Mouse (Mus musculus) ZHBTc4 (cell line): ENCODE measurements around the gene Iqub.

Source experiments
- DNase-seq: peaks from one replicate; pipeline ENCODE4 v3.0.0-alpha.2; 2011; ENCODE audit warnings: low read depth, low spot score

Gene Iqub

DNA sequence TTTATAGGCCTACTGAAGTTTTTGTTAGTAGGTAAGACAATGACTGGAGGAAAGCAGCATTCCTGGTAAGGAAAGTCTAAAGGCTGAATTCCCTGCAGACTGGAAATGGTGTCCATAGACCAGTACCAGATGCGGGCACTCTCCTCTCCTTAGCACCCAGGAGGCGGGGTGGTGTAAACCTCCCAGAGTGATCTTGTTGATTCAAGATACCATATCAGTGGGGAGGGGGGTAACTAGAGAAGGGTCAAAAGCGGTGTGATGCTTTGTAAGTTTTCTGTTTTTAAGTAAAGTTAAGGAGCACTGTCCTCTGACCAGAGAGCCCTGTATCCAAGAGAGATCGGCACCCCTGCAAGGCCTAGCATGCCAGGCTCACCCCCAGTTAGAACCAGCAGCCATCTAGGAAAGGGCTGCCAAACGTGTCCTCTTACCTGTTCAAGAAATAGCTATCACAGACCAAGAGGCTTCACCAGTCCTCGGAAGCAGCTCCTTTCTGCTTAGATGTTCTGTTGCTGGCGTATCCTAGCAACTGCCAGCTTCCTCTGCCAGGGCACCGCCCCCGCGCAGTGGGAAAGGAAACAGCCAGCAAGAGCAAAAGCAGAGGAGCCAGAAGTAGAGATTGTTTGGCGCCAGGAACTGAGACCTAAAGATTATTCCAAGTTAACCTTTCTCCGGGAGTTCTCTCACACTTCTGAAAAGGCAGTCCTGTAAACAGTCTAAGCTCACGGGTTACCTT lies at the start of gene Iqub:
TSS of gene Iqub (minus strand) at position 516 of the 733 bp plus-strand sequence.
- peak; percentile 59 for DNase-seq

- no peak for DNase-seq
Observed at GRCm38 (mm10) chr6:24564081-24564480, 49.2 kb upstream of the Iqub start.

GRCm38 (mm10) chr6:24555488-24555887 lies 40.6 kb upstream of the Iqub start:
- no peak for DNase-seq

DNA sequence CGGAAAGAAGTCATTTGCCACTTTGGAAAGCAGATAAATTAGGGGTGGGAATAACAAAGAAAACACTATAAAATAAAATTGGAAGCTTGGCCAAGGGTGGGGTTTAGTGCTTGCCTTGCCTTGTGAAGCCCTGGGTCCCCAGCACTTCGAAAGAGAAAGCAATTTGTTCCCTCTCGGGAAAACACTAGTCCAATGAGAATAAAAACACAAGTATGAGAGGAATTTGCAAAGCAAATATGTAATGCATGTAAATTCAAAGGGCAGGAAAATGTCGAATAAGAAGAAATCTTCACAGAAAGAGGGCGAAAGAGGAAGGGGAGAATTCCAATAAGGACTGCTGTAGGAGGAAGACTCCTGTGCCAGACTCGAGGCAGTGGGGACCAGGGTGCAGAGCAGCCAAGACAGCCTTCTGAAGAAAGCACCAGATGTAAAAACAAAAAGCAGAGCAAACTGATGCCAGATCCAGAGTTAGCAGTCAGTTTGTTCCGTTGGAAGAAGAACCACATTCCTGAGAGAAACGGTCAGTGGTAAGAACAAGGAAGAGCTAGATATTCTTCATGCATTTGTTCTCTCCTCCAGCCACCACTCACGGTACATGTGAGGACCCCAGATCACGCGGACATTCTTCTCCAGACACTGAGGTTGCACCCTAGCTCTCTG lies 39.7 kb upstream of the Iqub start:
- no peak for DNase-seq

GRCm38 (mm10) chr6:24552046-24552445 lies 37.2 kb upstream of the Iqub start:
- no peak for DNase-seq

DNA sequence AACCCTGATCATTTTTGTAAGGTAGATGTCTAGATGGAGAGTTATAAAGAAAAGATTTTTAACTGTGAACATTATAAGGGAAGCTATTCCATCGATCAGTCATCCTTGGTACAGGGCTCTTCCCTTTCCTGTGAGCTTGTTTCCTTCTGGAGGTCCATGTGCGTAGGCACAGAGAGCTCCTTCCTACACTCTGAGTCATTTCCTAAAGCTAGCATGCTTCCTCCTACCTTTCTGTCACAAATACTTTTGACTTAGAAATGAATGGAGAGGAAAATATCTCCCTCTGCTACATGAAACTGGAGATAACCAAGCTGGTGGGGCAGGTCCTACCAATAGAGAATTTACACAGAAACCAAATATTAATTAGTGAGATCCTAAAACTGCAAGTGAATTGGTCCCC lies 34.9 kb upstream of the Iqub start:
- DNase-seq = no peak

- DNase-seq = no peak
Observed at GRCm38 (mm10) chr6:24546716-24547420, 32.0 kb upstream of the Iqub start.

DNA sequence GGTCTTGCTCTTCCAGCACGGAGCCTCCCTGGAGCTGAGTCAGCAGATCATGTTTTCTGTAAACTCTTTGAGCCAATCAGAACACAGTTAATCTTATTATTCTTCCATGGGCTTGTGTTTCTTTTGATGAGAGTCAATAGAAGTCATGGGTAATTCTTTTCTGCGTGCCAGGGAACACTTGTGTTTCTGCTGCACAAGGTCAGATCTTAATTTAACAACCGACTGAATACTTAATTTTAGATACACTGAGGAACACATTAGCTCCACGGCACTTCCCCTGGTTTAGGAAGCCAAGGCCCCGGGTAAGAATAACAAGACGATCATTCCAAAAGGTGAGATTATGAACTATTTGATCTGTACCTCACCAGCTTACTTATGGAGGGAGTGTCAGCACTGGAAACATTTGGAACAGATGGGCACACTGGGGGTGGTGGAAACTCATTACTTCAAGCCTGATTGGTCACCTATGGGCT lies 28.3 kb upstream of the Iqub start:
- no peak for DNase-seq

GRCm38 (mm10) chr6:24542393-24542792 lies 27.5 kb upstream of the Iqub start:
- no peak for DNase-seq

- DNase-seq = no peak
Observed at GRCm38 (mm10) chr6:24540106-24540505, 25.2 kb upstream of the Iqub start.

GRCm38 (mm10) chr6:24538435-24538834 lies 23.6 kb upstream of the Iqub start:
- DNase-seq = no peak

- DNase-seq = no peak
Observed at GRCm38 (mm10) chr6:24532804-24533203, 17.9 kb upstream of the Iqub start.

DNA sequence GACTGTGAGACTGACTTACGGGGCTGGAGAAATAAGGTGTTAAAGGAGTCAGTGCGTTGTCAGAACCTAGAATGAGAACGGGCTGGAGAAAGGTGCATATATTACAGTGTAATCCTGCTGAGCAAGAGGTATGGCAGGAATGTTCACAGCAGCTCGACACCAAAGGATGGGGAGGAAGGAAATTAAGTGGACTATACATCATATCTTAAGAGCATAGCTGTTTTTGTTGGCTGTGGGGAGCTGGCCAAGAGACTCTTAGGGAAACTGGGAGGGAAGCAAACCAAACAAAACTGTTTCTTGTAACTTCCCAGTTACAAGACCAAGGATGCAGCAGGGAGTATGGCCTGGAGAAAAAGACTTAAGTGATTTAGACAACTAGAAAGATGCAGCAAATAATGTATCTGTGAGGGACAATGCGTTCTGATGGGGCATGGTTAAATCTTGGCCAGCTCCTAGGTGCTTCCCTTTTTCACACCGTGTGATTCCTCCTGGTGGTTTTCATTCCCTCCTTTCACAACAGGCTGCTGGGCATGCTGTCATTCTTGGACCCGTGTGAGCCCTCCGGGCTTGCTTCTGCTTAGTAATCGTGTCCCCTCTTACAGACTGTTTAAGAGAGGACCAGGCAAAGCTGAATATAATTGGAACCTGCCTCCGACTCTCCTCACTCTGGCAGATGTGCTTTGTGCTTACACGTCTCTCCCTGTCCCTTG lies 16.0 kb upstream of the Iqub start:
- DNase-seq = no peak

- DNase-seq = peak; percentile 62
Observed at GRCm38 (mm10) chr6:24530166-24530565, 15.3 kb upstream of the Iqub start.

DNA sequence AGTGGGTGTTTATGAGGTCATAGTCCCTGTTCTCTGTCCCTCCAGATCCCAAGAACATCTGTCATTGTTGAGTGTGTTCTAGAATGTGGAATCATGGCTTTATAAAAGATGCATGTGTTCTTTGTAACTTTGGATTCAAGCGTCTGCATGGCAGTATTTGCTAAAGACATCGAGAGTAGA lies 13.1 kb upstream of the Iqub start, which contains the start of gene Asb15:
TSS of gene Asb15 (plus strand) at position 81 of the 180 bp plus-strand sequence.
- no peak for DNase-seq

DNA sequence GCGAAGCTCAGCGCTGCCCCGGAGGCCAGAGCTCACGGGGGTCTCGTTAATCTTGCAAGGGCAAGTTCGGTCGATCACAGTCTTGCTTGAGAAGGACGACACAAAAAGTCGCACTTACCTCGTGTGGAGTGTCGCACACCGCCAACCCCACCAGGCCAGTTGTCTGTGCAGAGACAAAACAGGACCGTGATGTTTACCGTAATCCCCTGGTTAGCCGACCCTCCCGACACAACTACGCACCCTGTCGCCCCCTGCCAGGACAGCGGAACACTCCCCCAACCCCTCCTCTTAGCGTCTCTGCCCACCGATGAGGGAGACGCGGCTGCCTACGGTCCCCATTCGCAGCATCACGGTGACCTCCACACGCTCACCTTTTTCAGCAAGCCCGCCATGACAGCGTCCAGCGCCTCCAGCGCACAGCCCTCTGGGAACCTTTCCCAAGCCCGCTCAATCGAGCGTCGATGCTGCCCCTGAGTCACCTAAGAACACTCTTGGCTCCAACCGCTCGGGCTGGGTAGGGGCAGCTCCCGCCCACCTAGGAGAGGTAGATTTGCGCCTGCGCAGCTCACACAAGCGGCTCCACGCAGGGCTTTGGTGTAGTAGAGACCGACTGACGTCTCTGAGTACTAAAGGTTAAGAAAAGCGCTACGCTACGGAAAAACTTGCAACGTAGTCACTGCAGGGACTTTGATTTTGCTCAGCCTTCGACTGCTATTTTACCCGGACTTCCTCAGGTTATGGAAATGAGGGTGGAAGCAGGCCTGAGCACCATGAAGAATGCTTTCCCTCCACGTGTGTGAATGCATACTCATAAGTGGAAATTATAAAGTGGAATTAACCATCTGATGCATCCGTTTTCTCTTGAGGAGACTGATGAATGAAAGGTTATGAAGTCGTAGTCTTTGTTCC lies 12.5 kb upstream of the Iqub start, which contains the start of gene Ndufa5:
TSS of gene Ndufa5 (minus strand) at position 859 of the 909 bp plus-strand sequence.
- DNase-seq = peak; percentile 98

- DNase-seq = no peak
Observed at GRCm38 (mm10) chr6:24525705-24526104, 10.8 kb upstream of the Iqub start.

DNA sequence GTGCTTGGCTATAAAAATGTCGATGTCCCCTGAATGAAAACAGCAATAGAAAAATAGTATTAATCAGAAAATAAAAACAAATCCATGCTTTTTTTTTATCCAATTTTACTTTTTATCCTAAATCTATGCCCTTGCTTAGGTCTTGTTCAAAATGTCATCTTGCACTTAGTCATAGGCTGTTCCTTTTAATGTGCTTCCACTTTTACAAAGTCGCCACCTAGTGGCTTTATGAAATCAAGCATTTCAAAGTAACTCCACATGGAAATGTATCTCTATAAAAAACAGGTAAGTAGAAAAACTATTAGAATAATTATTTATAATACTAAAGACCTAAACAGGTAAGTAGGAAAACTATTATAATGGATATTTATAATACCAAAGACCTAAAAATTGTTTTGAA lies 1.3 kb upstream of the Iqub start:
- DNase-seq = peak; percentile 44

GRCm38 (mm10) chr6:24504141-24504540 lies 10.7 kb downstream of the Iqub start:
- DNase-seq = no peak

GRCm38 (mm10) chr6:24490341-24490740 lies 24.5 kb downstream of the Iqub start:
- peak; percentile 13 for DNase-seq

- DNase-seq = no peak
Observed at GRCm38 (mm10) chr6:24486530-24486929, 28.3 kb downstream of the Iqub start.
